Mouse (Mus musculus) cortical plate, adult 2 months (tissue): Measurements from ENCODE around the gene Ddx31.

Experiments
- CTCF ChIP-seq: fragments of 200-500 bp; IDR thresholded peaks from 2 replicates; pipeline ENCODE4 v1.5.1; 2011; ENCODE audit warnings: mild to moderate bottlenecking, control low read depth, low read length; ENCODE audit not compliant: insufficient read depth; ENCODE audit errors: extremely low read depth
- POLR2A ChIP-seq: fragments of 200-500 bp; IDR thresholded peaks from 2 replicates; pipeline ENCODE4 v1.6.1; 2011; ENCODE audit warnings: mild to moderate bottlenecking, low read length, control low read depth; ENCODE audit not compliant: insufficient read depth; ENCODE audit errors: extremely low read depth

DNA sequence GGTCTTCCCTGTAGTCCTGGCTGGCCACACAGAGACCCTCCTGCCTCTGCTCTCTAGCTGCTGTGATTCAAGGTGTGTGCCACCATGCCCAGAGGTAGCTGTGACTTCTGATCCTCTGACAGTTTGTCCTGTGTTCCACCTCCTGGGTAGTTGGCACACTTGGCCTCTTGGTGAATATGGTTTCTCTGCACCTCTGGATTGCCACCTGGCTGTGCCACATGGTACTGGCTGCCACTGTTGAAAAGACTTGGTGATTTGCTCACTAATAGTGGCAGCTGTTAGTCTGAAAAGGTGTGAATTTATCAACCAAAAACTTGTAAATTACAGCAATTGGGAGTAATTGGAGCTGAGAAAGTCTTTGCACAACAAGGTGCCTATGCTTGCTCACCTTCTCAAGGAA is 23.7 kb downstream of the Ddx31 start:
- TF ChIP-seq CTCF: 0 out of 2 replicates have a peak, but pooled peaks have one; percentile 6
- TF ChIP-seq POLR2A: no peak
